Mouse (Mus musculus) embryonic fibroblast, embryonic 13.5 days (primary cell): ENCODE measurements at regions not wholly inside any gene's neighbourhood (a gene's known extent, or its start where the extent isn't known, plus 50 kb on each side); places are given as distances from the start of the nearest gene placed in this dataset.

ENCODE experiments used
- H3K27ac ChIP-seq: 2 replicates; pipeline ENCODE4 v1.5.1; 2012; ENCODE audit warnings: low read length, control low read depth, inconsistent platforms; ENCODE audit not compliant: insufficient read depth
- H3K4me1 ChIP-seq: 2 replicates; pipeline ENCODE4 v1.6.1; 2011; ENCODE audit warnings: low read length; ENCODE audit not compliant: control insufficient read depth, insufficient read depth
- H3K4me3 ChIP-seq: 2 replicates; pipeline ENCODE4 v1.5.1; 2011; ENCODE audit warnings: mild to moderate bottlenecking, control low read depth, low read length; ENCODE audit not compliant: insufficient read depth
- CTCF ChIP-seq: IDR thresholded peaks from 2 replicates; pipeline ENCODE4 v1.5.1; 2011; ENCODE audit warnings: mild to moderate bottlenecking, control low read depth, low read length, moderate library complexity, borderline replicate concordance; ENCODE audit not compliant: insufficient read depth
- POLR2A ChIP-seq: IDR thresholded peaks from 2 replicates; pipeline ENCODE4 v1.6.1; 2011; ENCODE audit warnings: low read depth, mild to moderate bottlenecking, control low read depth, low read length, moderate library complexity

DNA sequence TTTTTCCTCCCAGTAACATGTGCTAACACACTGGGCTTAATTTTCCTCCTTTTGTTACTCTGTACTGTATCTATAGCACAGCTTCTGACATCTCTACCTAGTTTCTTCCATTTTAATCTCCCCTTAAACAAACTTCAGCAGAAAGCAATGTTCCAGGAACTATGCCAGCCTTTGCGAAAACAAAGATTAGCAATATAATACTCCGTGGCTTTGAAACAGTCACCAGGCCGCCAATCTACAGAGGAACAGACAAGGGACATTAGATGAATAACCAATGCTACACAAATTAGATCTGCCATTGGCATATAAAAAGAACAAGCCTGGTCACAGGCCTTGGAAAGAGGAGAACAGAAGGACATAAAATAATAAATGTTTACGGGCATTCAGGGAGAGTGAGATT lies 220.2 kb upstream of the 4930583I09Rik start:
- no peak overlapping the region for H3K27ac ChIP-seq
- TF ChIP-seq POLR2A (no peak), CTCF (no peak)
- no peaks in the 10 kb centered on the region for H3K4me1 ChIP-seq
- H3K4me3 ChIP-seq = no peak overlapping the region

DNA sequence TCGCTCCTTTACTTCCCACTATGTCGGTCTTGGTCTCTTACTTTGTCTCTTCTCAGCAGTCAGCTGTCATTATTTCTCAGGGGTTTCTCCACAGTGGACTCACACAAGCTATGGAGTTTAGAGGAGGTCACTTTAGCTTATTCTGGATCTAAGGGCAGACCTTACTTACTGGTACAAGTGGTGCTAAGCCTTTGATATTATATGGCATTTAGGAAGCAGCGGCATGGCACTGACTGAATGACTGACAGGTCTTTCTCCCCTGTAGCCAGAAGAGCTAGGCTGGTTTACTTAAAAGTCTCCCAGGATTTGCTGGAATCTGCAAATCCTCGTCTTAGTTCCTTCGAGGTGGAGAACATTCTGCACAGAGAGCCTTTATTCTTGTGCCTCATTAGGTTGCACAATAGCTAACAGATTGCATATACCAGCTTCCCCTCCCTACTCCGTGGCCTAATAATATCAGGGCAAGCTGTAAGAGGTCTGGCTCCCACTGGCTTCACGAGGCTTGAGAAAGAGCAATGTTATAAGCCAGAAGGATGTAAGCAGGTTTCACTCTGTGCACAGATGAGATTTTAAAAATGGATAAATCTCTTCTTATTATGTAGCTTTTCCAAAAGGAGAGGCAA lies 214.1 kb upstream of the 4930583I09Rik start:
- no peaks in the 10 kb centered on the region for H3K4me1 ChIP-seq
- H3K4me3 ChIP-seq = no peak overlapping the region
- no peak for TF ChIP-seq POLR2A
- TF ChIP-seq CTCF = no peak
- no peak overlapping the region for H3K27ac ChIP-seq

DNA sequence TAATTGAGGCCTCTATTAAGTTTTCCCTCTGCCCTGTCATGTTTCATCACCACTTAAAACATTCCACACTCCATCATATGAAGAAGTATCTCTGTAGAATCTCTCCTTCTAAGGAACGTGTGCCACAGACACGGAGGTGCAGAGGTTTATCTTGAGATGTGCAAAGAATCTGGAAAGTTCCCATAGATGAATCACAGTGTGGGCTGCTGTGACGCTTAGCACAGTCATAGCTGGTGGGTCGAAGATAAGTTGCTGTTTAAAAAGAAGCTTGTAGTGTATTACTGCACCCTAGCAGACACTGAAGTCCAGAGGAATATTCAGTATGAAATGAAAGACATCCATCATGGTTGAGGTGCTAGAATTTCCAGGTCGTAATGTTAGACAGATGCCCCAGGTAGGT lies 179.9 kb upstream of the 4930583I09Rik start:
- Histone ChIP-seq H3K27ac (no peak overlapping the region), H3K4me3 (no peak overlapping the region), H3K4me1 (no peaks in the 10 kb centered on the region; the same call in 1 of the 2 replicates)
- TF ChIP-seq CTCF (no peak), POLR2A (no peak)

DNA sequence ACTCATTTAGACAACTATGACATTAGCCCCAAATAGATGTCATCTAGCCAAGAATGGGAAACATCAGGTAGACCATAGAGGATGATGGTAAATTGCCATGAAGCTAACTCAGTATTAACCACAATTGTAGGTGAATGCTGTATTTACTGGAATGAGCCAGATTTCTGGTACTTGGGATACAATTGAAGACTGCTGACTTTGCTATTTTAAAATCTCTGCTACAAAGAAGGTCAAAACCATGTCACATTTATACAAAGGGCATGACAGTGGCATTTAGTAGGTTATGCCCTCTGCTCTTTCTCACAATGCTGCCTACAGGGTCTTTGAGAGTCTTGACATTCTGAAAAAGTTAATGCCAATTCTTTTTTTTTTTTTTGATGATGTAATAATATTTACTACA lies 178.8 kb upstream of the 4930583I09Rik start:
- H3K27ac ChIP-seq = no peak overlapping the region
- no peak for TF ChIP-seq CTCF
- TF ChIP-seq POLR2A = no peak
- H3K4me1 ChIP-seq = no peaks in the 10 kb centered on the region; the same call in 1 of the 2 replicates
- no peak overlapping the region for H3K4me3 ChIP-seq

DNA sequence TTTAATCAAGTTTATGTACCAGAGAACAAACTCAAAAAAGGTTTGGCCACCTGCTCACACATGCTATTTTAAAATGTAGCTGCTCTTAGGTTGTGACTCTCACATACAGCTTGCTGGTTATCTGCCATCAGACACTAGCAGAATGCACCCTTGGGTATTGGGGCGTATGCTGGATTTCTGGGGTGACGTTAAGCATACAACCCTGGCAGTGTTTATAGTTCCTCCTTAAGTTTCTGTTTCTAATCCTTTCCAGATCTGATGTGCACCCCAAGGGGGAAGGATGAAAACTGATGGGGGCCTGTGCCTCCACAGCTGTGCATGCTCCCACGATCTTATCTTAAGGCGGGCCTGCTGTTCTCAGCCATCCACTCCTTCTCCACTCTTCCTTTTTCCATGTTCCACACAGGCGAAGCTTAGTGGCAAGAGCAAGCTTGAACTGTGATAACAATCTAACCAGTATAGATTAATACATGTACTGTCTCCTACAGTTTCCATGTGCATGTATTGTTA lies 164.8 kb upstream of the 4930583I09Rik start:
- TF ChIP-seq CTCF (no peak), POLR2A (no peak)

DNA sequence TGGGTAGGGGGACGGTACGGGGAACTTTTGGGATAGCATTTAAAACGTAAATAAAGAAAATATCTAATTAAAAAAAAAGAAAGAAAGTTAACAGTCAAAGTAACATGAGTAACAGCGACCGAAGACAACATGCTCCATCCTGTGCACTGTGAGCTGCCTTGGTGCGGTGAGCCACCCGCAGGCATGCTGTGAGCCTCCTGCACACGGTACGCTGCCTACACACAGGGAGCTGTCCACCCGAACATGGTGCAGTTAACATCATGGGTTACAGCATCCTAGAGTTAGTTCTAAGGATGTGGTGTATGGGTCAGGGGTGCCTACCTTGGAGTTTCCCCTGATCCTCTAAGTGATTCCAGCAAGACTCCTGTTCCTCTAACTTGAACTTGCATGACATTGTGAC lies 158.6 kb upstream of the 4930583I09Rik start:
- no peak for TF ChIP-seq POLR2A
- TF ChIP-seq CTCF = no peak
- no peak overlapping the region for H3K27ac ChIP-seq

More for the DNA sequence above, 164.8 kb upstream of the 4930583I09Rik start:
- H3K4me1 ChIP-seq = no peaks in the 10 kb centered on the region
- H3K27ac ChIP-seq = no peak overlapping the region
- no peak overlapping the region for H3K4me3 ChIP-seq

DNA sequence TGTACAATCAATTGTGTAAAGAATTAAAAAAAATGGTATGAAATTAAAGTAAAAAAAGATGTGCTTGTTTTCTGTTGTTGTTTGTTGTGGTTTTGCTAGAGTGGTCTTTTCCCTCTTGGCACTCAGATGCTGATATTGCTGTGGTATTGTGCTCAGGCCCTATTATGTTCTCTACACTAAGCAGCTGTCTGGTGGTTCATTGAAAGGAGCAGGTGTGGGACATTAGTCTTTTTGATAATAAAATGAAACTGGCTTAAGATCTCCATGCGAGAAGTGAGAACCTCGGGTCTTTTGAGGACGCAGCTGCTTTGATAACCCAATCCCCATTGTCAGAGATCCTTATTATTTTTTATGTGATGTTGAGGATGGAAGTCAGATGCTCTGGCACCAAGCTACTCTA lies 155.4 kb upstream of the 4930583I09Rik start:
- Histone ChIP-seq H3K4me3 (no peak overlapping the region), H3K4me1 (no peaks in the 10 kb centered on the region), H3K27ac (no peak overlapping the region)
- TF ChIP-seq POLR2A (no peak), CTCF (no peak)

More for the DNA sequence above, 158.6 kb upstream of the 4930583I09Rik start:
- no peaks in the 10 kb centered on the region for H3K4me1 ChIP-seq
- H3K4me3 ChIP-seq = no peak overlapping the region

DNA sequence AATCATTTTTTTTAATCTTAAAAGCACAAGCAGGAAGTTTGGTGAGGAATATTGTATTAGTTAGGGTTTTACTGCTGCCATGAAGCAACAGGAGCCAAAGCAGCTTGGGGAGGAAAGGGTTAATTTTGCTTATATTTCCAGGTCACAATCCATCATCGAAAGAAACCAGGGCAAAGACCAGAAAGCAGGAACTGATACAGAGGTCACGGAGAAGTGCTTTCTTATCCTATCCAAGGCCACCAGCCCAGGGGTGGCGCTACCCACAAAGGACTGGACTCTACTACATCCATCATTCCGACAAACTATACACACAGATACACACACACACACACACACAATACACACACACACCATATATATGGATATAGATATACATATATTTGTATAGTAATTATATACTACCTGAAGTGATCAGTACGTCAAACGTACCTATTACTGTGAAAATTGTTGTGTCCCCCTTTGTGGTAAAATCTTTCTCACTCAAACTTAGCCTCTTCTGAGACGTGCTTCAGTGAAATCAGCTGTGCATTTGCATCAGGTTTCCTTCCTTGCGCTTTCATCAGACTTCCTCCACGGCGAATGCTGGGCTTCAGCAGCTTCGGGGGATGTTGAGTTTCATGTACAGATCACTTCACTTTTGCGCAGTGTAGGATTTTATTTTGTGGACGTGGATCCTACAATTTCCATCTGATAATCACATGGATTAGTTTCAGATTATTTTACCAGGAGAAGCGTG lies 148.6 kb upstream of the 4930583I09Rik start:
- H3K27ac ChIP-seq = no peak overlapping the region
- H3K4me3 ChIP-seq = no peak overlapping the region
- no peaks in the 10 kb centered on the region for H3K4me1 ChIP-seq
- no peak for TF ChIP-seq CTCF
- TF ChIP-seq POLR2A = no peak

DNA sequence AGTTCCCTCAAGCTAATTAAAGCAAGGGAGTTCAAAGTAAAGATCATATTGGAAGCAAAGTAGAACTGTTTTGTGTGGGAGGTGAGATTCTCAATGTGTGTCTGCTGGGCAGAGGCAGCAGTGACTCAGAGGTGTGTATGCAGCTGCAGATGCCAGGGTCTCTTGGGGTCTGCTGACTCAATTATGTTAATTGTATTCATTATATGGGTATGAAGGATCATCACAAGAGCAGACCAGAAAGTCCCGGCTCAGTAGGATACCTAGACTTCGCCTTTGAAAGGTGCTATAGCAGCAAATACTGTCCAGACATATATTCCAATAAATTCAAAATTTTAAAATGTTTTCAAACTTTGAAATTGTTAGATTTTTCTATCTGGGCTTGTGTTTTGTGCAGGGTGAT lies 147.6 kb upstream of the 4930583I09Rik start:
- H3K4me1 ChIP-seq = no peaks in the 10 kb centered on the region
- TF ChIP-seq POLR2A (no peak), CTCF (no peak)
- H3K4me3 ChIP-seq = no peak overlapping the region
- H3K27ac ChIP-seq = no peak overlapping the region

DNA sequence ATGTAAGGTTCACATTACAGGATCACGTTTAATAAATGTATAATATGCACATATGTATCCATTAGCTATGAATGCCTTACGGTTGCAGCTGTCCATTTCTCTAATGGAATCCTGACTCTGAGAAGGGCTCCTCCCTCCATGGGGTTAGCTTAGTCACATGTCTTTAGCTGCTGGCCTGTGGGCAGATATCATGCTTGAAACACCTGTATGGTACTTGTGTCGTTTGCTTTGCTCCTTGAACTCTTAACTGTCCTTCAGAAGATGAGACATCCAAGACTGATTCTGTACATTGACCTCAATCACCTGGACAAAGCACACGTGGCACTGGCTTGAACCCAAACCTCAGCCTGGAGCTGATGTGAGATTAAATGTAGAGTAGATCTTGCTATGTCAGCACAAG lies 128.3 kb upstream of the 4930583I09Rik start:
- peaks cover 3% of the 10 kb centered on the region; the same call in 1 of the 2 replicates for H3K4me1 ChIP-seq
- TF ChIP-seq CTCF (no peak), POLR2A (no peak)
- no peak overlapping the region for H3K27ac ChIP-seq
- no peak overlapping the region for H3K4me3 ChIP-seq
